Mouse (Mus musculus): Measurements from ENCODE around the gene Ctdsp2. TPM values are rescaled to one million over a fixed set of nuclear protein-coding genes. Genes with fewer than 3 reads are reported as not detected.
A peak's percentile ranks its signal among the peaks of the same experiment; 100 is the strongest.

Ctdsp2 gene
- polyA plus RNA-seq, 1 experiment from 2014 or later = 109 TPM

- Histone ChIP-seq H3K9ac (ENCODE audit: low read depth, low read length) (peak overlapping the region; percentile 38), H3K9me3 (ENCODE audit: control insufficient read depth, low read length) (0 out of 2 replicates have a peak, but pooled peaks cover 8% of the 10 kb centered on the region), H3K27ac (replicated peaks; ENCODE audit: low read depth, low read length) (peak overlapping the region; percentile 94), H3K4me3 (ENCODE audit: low read depth, low read length) (no peak overlapping the region), H3K4me1 (ENCODE audit: control insufficient read depth, insufficient read depth, low read length) (peaks cover 40% of the 10 kb centered on the region), H3K36me3 (ENCODE audit: control insufficient read depth, insufficient read depth, low read length) (no peaks in the 10 kb centered on the region), H3K27me3 (replicated peaks; ENCODE audit: control insufficient read depth, insufficient read depth, low read length) (no peaks in the 10 kb centered on the region), H3K4me2 (ENCODE audit: low read depth, low read length) (peak overlapping the region; percentile 6)
- DNase-seq (ENCODE audit: low spot score) (peak; percentile 88), ATAC-seq (ENCODE audit: low read depth) (peak; percentile 62)
- WGBS = 39% methylated on average over 17 of the region's 18 CpGs
These were observed 42.7 kb upstream of the Ctdsp2 start for GRCm38 (mm10) chr10:126935556-126936381.

GRCm38 (mm10) chr10:126940949-126941348, 37.6 kb upstream of the Ctdsp2 start:
- no peaks in the 10 kb centered on the region for H3K36me3 ChIP-seq (ENCODE audit: control insufficient read depth, insufficient read depth, low read length)
- H3K9me3 ChIP-seq (ENCODE audit: control insufficient read depth, low read length) = 0 out of 2 replicates have a peak, but pooled peaks cover 8% of the 10 kb centered on the region
- no peak overlapping the region for H3K4me3 ChIP-seq (ENCODE audit: low read depth, low read length)
- peaks cover 4% of the 10 kb centered on the region; the same call in 1 of the 2 replicates for H3K4me1 ChIP-seq (ENCODE audit: control insufficient read depth, insufficient read depth, low read length)
- no peak for ATAC-seq (ENCODE audit: low read depth)
- H3K9ac ChIP-seq (ENCODE audit: low read depth, low read length) = no peak overlapping the region
- H3K27me3 ChIP-seq (replicated peaks; ENCODE audit: control insufficient read depth, insufficient read depth, low read length) = no peaks in the 10 kb centered on the region
- no peak for DNase-seq (ENCODE audit: low spot score)
- no peak overlapping the region for H3K4me2 ChIP-seq (ENCODE audit: low read depth, low read length)
- H3K27ac ChIP-seq (replicated peaks; ENCODE audit: low read depth, low read length) = no peak overlapping the region
- WGBS = 57% methylated on average over 7 of the region's 7 CpGs

GRCm38 (mm10) chr10:126945531-126945930, 33.0 kb upstream of the Ctdsp2 start:
- no peak overlapping the region for H3K9ac ChIP-seq (ENCODE audit: low read depth, low read length)
- H3K27me3 ChIP-seq (replicated peaks; ENCODE audit: control insufficient read depth, insufficient read depth, low read length) = no peaks in the 10 kb centered on the region
- no peak for DNase-seq (ENCODE audit: low spot score)
- H3K4me2 ChIP-seq (ENCODE audit: low read depth, low read length) = no peak overlapping the region
- H3K4me1 ChIP-seq (ENCODE audit: control insufficient read depth, insufficient read depth, low read length) = no peaks in the 10 kb centered on the region
- no peaks in the 10 kb centered on the region for H3K36me3 ChIP-seq (ENCODE audit: control insufficient read depth, insufficient read depth, low read length)
- 0 out of 2 replicates have a peak, but pooled peaks cover 4% of the 10 kb centered on the region for H3K9me3 ChIP-seq (ENCODE audit: control insufficient read depth, low read length)
- H3K4me3 ChIP-seq (ENCODE audit: low read depth, low read length) = no peak overlapping the region
- ATAC-seq (ENCODE audit: low read depth) = no peak
- WGBS = 86% methylated on average over 5 of the region's 5 CpGs
- H3K27ac ChIP-seq (replicated peaks; ENCODE audit: low read depth, low read length) = no peak overlapping the region

- Histone ChIP-seq H3K4me2 (ENCODE audit: low read depth, low read length) (no peak overlapping the region), H3K9ac (ENCODE audit: low read depth, low read length) (no peak overlapping the region; the same call in 1 of the 2 replicates), H3K27me3 (replicated peaks; ENCODE audit: control insufficient read depth, insufficient read depth, low read length) (no peaks in the 10 kb centered on the region), H3K4me3 (ENCODE audit: low read depth, low read length) (no peak overlapping the region), H3K4me1 (ENCODE audit: control insufficient read depth, insufficient read depth, low read length) (no peaks in the 10 kb centered on the region), H3K36me3 (ENCODE audit: control insufficient read depth, insufficient read depth, low read length) (no peaks in the 10 kb centered on the region), H3K27ac (replicated peaks; ENCODE audit: low read depth, low read length) (no peak overlapping the region), H3K9me3 (ENCODE audit: control insufficient read depth, low read length) (0 out of 2 replicates have a peak, but pooled peaks cover 4% of the 10 kb centered on the region)
- DNase-seq (ENCODE audit: low spot score) = no peak
- ATAC-seq (ENCODE audit: low read depth) = no peak
- WGBS = 66% methylated on average over 5 of the region's 5 CpGs
These were observed 28.7 kb upstream of the Ctdsp2 start for GRCm38 (mm10) chr10:126949824-126950223.

DNA sequence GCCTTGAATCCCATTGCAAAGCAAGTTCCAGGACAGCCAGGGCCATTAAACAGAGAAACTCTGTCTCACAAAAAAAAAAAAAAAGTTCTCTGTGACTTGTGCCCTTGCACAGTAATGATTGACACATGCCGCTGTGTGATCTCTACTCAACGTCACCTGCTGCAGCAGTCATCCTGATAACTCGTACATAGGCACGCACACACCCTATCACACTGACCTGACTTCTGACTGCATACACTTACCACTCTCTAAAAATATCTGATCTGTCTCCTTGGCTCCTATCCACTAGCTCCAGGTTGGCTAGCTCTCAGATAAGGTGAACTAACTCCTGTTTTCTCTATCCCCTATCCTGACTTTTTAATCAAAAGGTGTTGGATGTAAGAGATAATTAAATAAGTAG, 27.9 kb upstream of the Ctdsp2 start:
- no peaks in the 10 kb centered on the region for H3K27me3 ChIP-seq (replicated peaks; ENCODE audit: control insufficient read depth, insufficient read depth, low read length)
- no peak for DNase-seq (ENCODE audit: low spot score)
- WGBS = 74% methylated on average over 4 of the region's 4 CpGs
- ATAC-seq (ENCODE audit: low read depth) = no peak
- 0 out of 2 replicates have a peak, but pooled peaks cover 4% of the 10 kb centered on the region for H3K9me3 ChIP-seq (ENCODE audit: control insufficient read depth, low read length)
- no peak overlapping the region for H3K27ac ChIP-seq (replicated peaks; ENCODE audit: low read depth, low read length)
- H3K4me2 ChIP-seq (ENCODE audit: low read depth, low read length) = no peak overlapping the region
- no peaks in the 10 kb centered on the region for H3K4me1 ChIP-seq (ENCODE audit: control insufficient read depth, insufficient read depth, low read length)
- no peaks in the 10 kb centered on the region for H3K36me3 ChIP-seq (ENCODE audit: control insufficient read depth, insufficient read depth, low read length)
- H3K9ac ChIP-seq (ENCODE audit: low read depth, low read length) = no peak overlapping the region
- H3K4me3 ChIP-seq (ENCODE audit: low read depth, low read length) = no peak overlapping the region

DNA sequence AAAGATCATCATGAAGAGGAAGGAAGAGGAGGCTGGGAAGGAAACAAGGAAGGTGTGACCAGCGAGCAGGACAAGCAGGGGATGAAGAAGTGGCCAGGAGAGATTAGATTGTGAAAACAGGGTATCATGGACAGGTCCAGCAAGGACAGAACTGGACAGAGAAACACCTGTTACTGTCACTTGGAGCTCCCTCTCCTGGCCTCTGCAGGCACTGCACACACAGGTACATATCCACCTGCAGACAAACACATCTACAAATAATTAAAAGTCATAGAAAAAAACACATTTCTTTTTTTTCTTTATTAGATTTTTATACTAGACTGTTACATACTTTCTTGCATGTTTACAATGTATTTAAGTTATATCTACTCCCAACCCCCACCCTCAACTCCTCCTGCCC, 26.1 kb upstream of the Ctdsp2 start:
- WGBS = 94% methylated on average over 1 of the region's 1 CpGs
- DNase-seq (ENCODE audit: low spot score) (no peak), ATAC-seq (ENCODE audit: low read depth) (no peak)
- no peak overlapping the region for H3K4me3 ChIP-seq (ENCODE audit: low read depth, low read length)
- H3K36me3 ChIP-seq (ENCODE audit: control insufficient read depth, insufficient read depth, low read length) = no peaks in the 10 kb centered on the region
- no peaks in the 10 kb centered on the region for H3K9me3 ChIP-seq (ENCODE audit: control insufficient read depth, low read length)
- H3K4me2 ChIP-seq (ENCODE audit: low read depth, low read length) = no peak overlapping the region
- peaks cover 13% of the 10 kb centered on the region for H3K4me1 ChIP-seq (ENCODE audit: control insufficient read depth, insufficient read depth, low read length)
- H3K9ac ChIP-seq (ENCODE audit: low read depth, low read length) = no peak overlapping the region
- H3K27me3 ChIP-seq (replicated peaks; ENCODE audit: control insufficient read depth, insufficient read depth, low read length) = no peaks in the 10 kb centered on the region
- H3K27ac ChIP-seq (replicated peaks; ENCODE audit: low read depth, low read length) = no peak overlapping the region

DNA sequence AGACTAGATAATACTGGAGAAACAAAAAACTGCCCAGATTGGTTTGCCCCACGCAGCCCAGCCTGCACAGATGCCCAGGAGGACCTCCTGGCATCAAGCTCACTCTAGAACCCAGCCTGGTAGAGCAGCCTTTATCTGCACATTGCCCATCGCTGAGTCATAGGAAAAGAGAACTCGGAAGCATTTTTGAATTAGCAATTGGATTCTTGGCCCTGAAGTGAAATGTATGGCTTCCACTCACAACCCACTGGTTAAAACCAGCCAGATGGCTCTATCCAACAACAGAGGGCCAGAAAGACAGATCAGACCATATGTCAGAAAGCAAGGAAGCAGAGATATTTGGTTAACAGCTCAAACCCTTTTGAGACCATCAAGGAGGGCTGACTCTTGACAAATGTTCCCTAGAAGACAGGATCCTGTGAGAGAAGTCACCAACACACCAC, 25.5 kb upstream of the Ctdsp2 start:
- no peak overlapping the region for H3K4me3 ChIP-seq (ENCODE audit: low read depth, low read length)
- ATAC-seq (ENCODE audit: low read depth) (no peak), DNase-seq (ENCODE audit: low spot score) (no peak)
- H3K9me3 ChIP-seq (ENCODE audit: control insufficient read depth, low read length) = no peaks in the 10 kb centered on the region
- WGBS = 88% methylated on average over 3 of the region's 3 CpGs
- H3K27ac ChIP-seq (replicated peaks; ENCODE audit: low read depth, low read length) = peak overlapping the region; percentile 62
- no peaks in the 10 kb centered on the region for H3K36me3 ChIP-seq (ENCODE audit: control insufficient read depth, insufficient read depth, low read length)
- H3K27me3 ChIP-seq (replicated peaks; ENCODE audit: control insufficient read depth, insufficient read depth, low read length) = no peaks in the 10 kb centered on the region
- no peak overlapping the region for H3K4me2 ChIP-seq (ENCODE audit: low read depth, low read length)
- peaks cover 18% of the 10 kb centered on the region for H3K4me1 ChIP-seq (ENCODE audit: control insufficient read depth, insufficient read depth, low read length)
- H3K9ac ChIP-seq (ENCODE audit: low read depth, low read length) = no peak overlapping the region

DNA sequence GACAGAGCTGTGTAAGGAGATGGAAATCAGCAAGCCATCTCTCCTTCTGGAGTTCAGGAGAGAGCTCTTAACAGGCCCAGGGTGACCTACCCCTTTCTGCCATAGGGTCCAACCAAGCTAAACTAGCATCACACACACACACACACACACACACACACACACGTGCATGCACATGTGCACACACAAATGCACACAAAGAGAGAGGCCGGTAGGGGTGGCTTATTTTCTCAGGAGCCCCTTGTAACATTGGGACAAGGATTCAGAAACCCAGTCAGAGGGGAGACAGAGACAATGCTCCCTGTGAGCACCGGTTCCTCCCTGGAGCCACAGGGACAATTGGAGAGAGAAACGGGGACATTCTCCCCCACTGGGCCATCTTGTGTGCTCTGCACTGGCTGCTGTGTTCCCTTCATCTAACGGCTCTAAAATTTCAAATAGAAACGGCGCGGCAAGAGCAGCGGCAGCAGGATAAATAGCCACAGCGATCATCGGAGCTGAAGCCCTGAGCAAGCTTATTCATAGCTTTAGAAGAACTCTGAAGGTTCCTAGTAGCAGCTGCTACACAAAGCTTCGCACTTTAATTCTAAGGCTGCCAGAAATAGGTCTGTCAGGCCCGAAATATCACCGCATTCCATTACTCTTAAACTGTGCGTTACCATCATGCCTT, 21.7 kb upstream of the Ctdsp2 start:
- no peaks in the 10 kb centered on the region for H3K9me3 ChIP-seq (ENCODE audit: control insufficient read depth, low read length)
- 8% methylated on average over 15 of the region's 15 CpGs for WGBS
- peak overlapping the region; percentile 35 for H3K9ac ChIP-seq (ENCODE audit: low read depth, low read length)
- DNase-seq (ENCODE audit: low spot score) (no peak), ATAC-seq (ENCODE audit: low read depth) (no peak)
- H3K36me3 ChIP-seq (ENCODE audit: control insufficient read depth, insufficient read depth, low read length) = no peaks in the 10 kb centered on the region
- H3K27me3 ChIP-seq (replicated peaks; ENCODE audit: control insufficient read depth, insufficient read depth, low read length) = no peaks in the 10 kb centered on the region
- peak overlapping the region; percentile 84 for H3K27ac ChIP-seq (replicated peaks; ENCODE audit: low read depth, low read length)
- H3K4me1 ChIP-seq (ENCODE audit: control insufficient read depth, insufficient read depth, low read length) = peaks cover 23% of the 10 kb centered on the region
- H3K4me3 ChIP-seq (ENCODE audit: low read depth, low read length) = no peak overlapping the region
- H3K4me2 ChIP-seq (ENCODE audit: low read depth, low read length) = peak overlapping the region; percentile 46
